Mouse (Mus musculus): ENCODE measurements at regions not wholly inside any gene's neighbourhood (a gene's known extent, or its start where the extent isn't known, plus 50 kb on each side); places are given as distances from the start of the nearest gene placed in this dataset.

GRCm38 (mm10) chr10:91701822-91702221 lies 520.7 kb upstream of the Tmpo start:
- no peak overlapping the region for H3K27ac ChIP-seq (ENCODE audit: low read depth, low read length)
- WGBS: 79% methylated on average over 3 of the region's 3 CpGs
- H3K4me3 ChIP-seq (ENCODE audit: low read depth, low read length): no peak overlapping the region
- ATAC-seq (no peak), DNase-seq (ENCODE audit: low spot score) (no peak)
- H3K4me1 ChIP-seq (ENCODE audit: control insufficient read depth, insufficient read depth, low read length): no peaks in the 10 kb centered on the region
- no peaks in the 10 kb centered on the region for H3K36me3 ChIP-seq (ENCODE audit: control insufficient read depth, insufficient read depth, low read length)
- no peak overlapping the region for H3K4me2 ChIP-seq (ENCODE audit: low read length)
- H3K9ac ChIP-seq (ENCODE audit: low read length): no peak overlapping the region
- H3K9me3 ChIP-seq (replicated peaks; ENCODE audit: control insufficient read depth, low read length): no peaks in the 10 kb centered on the region
- no peaks in the 10 kb centered on the region for H3K27me3 ChIP-seq (replicated peaks; ENCODE audit: control insufficient read depth, insufficient read depth, low read length)

GRCm38 (mm10) chr10:91686082-91686618 lies 505.0 kb upstream of the Tmpo start:
- Histone ChIP-seq H3K4me3 (ENCODE audit: low read depth, low read length) (no peak overlapping the region), H3K9ac (ENCODE audit: low read length) (no peak overlapping the region), H3K27me3 (replicated peaks; ENCODE audit: control insufficient read depth, insufficient read depth, low read length) (no peaks in the 10 kb centered on the region), H3K36me3 (ENCODE audit: control insufficient read depth, insufficient read depth, low read length) (no peaks in the 10 kb centered on the region), H3K9me3 (replicated peaks; ENCODE audit: control insufficient read depth, low read length) (no peaks in the 10 kb centered on the region), H3K27ac (ENCODE audit: low read depth, low read length) (no peak overlapping the region), H3K4me2 (ENCODE audit: low read length) (no peak overlapping the region), H3K4me1 (ENCODE audit: control insufficient read depth, insufficient read depth, low read length) (peaks cover 8% of the 10 kb centered on the region)
- no peak for ATAC-seq
- 44% methylated on average over 8 of the region's 8 CpGs for WGBS
- DNase-seq (ENCODE audit: low spot score): no peak

- Histone ChIP-seq H3K36me3 (ENCODE audit: control insufficient read depth, insufficient read depth, low read length) (no peaks in the 10 kb centered on the region), H3K9ac (ENCODE audit: low read length) (no peak overlapping the region), H3K27me3 (replicated peaks; ENCODE audit: control insufficient read depth, insufficient read depth, low read length) (no peaks in the 10 kb centered on the region), H3K4me1 (ENCODE audit: control insufficient read depth, insufficient read depth, low read length) (peaks cover 8% of the 10 kb centered on the region), H3K9me3 (replicated peaks; ENCODE audit: control insufficient read depth, low read length) (no peaks in the 10 kb centered on the region), H3K4me3 (ENCODE audit: low read depth, low read length) (no peak overlapping the region), H3K27ac (ENCODE audit: low read depth, low read length) (peak overlapping the region; percentile 10; the same call in 1 of the 2 replicates), H3K4me2 (ENCODE audit: low read length) (no peak overlapping the region)
- WGBS: 15% methylated on average over 8 of the region's 8 CpGs
- DNase-seq (ENCODE audit: low spot score) (peak; percentile 50), ATAC-seq (peak; percentile 82)
These were observed 504.3 kb upstream of the Tmpo start for GRCm38 (mm10) chr10:91685164-91686027.

- H3K9me3 ChIP-seq (replicated peaks; ENCODE audit: control insufficient read depth, low read length): no peaks in the 10 kb centered on the region
- ATAC-seq (no peak), DNase-seq (ENCODE audit: low spot score) (peak; percentile 53)
- no peak overlapping the region for H3K4me2 ChIP-seq (ENCODE audit: low read length)
- no peak overlapping the region for H3K9ac ChIP-seq (ENCODE audit: low read length)
- no peaks in the 10 kb centered on the region for H3K36me3 ChIP-seq (ENCODE audit: control insufficient read depth, insufficient read depth, low read length)
- H3K4me1 ChIP-seq (ENCODE audit: control insufficient read depth, insufficient read depth, low read length): no peaks in the 10 kb centered on the region
- H3K27me3 ChIP-seq (replicated peaks; ENCODE audit: control insufficient read depth, insufficient read depth, low read length): no peaks in the 10 kb centered on the region
- no peak overlapping the region for H3K4me3 ChIP-seq (ENCODE audit: low read depth, low read length)
- no peak overlapping the region for H3K27ac ChIP-seq (ENCODE audit: low read depth, low read length)
These were observed 498.5 kb upstream of the Tmpo start for GRCm38 (mm10) chr10:91679641-91680040.

GRCm38 (mm10) chr10:91637911-91638310 lies 456.8 kb upstream of the Tmpo start:
- no peak overlapping the region for H3K4me2 ChIP-seq (ENCODE audit: low read length)
- no peaks in the 10 kb centered on the region for H3K9me3 ChIP-seq (replicated peaks; ENCODE audit: control insufficient read depth, low read length)
- H3K9ac ChIP-seq (ENCODE audit: low read length): no peak overlapping the region
- H3K36me3 ChIP-seq (ENCODE audit: control insufficient read depth, insufficient read depth, low read length): no peaks in the 10 kb centered on the region
- no peak overlapping the region for H3K27ac ChIP-seq (ENCODE audit: low read depth, low read length)
- no peaks in the 10 kb centered on the region for H3K4me1 ChIP-seq (ENCODE audit: control insufficient read depth, insufficient read depth, low read length)
- H3K4me3 ChIP-seq (ENCODE audit: low read depth, low read length): no peak overlapping the region
- ATAC-seq (no peak; the same call in 1 of the 2 replicates), DNase-seq (ENCODE audit: low spot score) (peak; percentile 44)
- H3K27me3 ChIP-seq (replicated peaks; ENCODE audit: control insufficient read depth, insufficient read depth, low read length): no peaks in the 10 kb centered on the region

GRCm38 (mm10) chr10:91628672-91629071 lies 447.6 kb upstream of the Tmpo start:
- Histone ChIP-seq H3K4me2 (ENCODE audit: low read length) (no peak overlapping the region), H3K9me3 (replicated peaks; ENCODE audit: control insufficient read depth, low read length) (no peaks in the 10 kb centered on the region), H3K4me1 (ENCODE audit: control insufficient read depth, insufficient read depth, low read length) (peaks cover 7% of the 10 kb centered on the region; the same call in 1 of the 2 replicates), H3K9ac (ENCODE audit: low read length) (no peak overlapping the region), H3K27me3 (replicated peaks; ENCODE audit: control insufficient read depth, insufficient read depth, low read length) (no peaks in the 10 kb centered on the region), H3K27ac (ENCODE audit: low read depth, low read length) (no peak overlapping the region), H3K36me3 (ENCODE audit: control insufficient read depth, insufficient read depth, low read length) (no peaks in the 10 kb centered on the region), H3K4me3 (ENCODE audit: low read depth, low read length) (no peak overlapping the region)
- 37% methylated on average over 6 of the region's 6 CpGs for WGBS
- ATAC-seq: no peak
- peak; percentile 37 for DNase-seq (ENCODE audit: low spot score)

- H3K4me3 ChIP-seq (ENCODE audit: low read depth, low read length): no peak overlapping the region
- no peaks in the 10 kb centered on the region for H3K4me1 ChIP-seq (ENCODE audit: control insufficient read depth, insufficient read depth, low read length)
- WGBS: 84% methylated on average over 2 of the region's 2 CpGs
These were observed 441.2 kb upstream of the Tmpo start for GRCm38 (mm10) chr10:91622281-91622680.

GRCm38 (mm10) chr10:91613794-91614479 lies 432.8 kb upstream of the Tmpo start:
- ATAC-seq (no peak), DNase-seq (ENCODE audit: low spot score) (peak; percentile 67)
- Histone ChIP-seq H3K9me3 (replicated peaks; ENCODE audit: control insufficient read depth, low read length) (no peaks in the 10 kb centered on the region), H3K4me1 (ENCODE audit: control insufficient read depth, insufficient read depth, low read length) (peaks cover 19% of the 10 kb centered on the region; the same call in 1 of the 2 replicates), H3K4me2 (ENCODE audit: low read length) (no peak overlapping the region), H3K9ac (ENCODE audit: low read length) (no peak overlapping the region), H3K36me3 (ENCODE audit: control insufficient read depth, insufficient read depth, low read length) (no peaks in the 10 kb centered on the region), H3K4me3 (ENCODE audit: low read depth, low read length) (no peak overlapping the region), H3K27me3 (replicated peaks; ENCODE audit: control insufficient read depth, insufficient read depth, low read length) (no peaks in the 10 kb centered on the region), H3K27ac (ENCODE audit: low read depth, low read length) (no peak overlapping the region)
- 67% methylated on average over 8 of the region's 8 CpGs for WGBS

More at GRCm38 (mm10) chr10:91622281-91622680, 441.2 kb upstream of the Tmpo start:
- H3K27ac ChIP-seq (ENCODE audit: low read depth, low read length): no peak overlapping the region
- no peak overlapping the region for H3K9ac ChIP-seq (ENCODE audit: low read length)
- no peaks in the 10 kb centered on the region for H3K36me3 ChIP-seq (ENCODE audit: control insufficient read depth, insufficient read depth, low read length)
- no peaks in the 10 kb centered on the region for H3K9me3 ChIP-seq (replicated peaks; ENCODE audit: control insufficient read depth, low read length)
- H3K27me3 ChIP-seq (replicated peaks; ENCODE audit: control insufficient read depth, insufficient read depth, low read length): no peaks in the 10 kb centered on the region
- ATAC-seq (no peak), DNase-seq (ENCODE audit: low spot score) (no peak)
- H3K4me2 ChIP-seq (ENCODE audit: low read length): no peak overlapping the region

- H3K36me3 ChIP-seq (ENCODE audit: control insufficient read depth, insufficient read depth, low read length): no peaks in the 10 kb centered on the region
- no peak for ATAC-seq
- H3K4me2 ChIP-seq (ENCODE audit: low read length): no peak overlapping the region
- H3K27ac ChIP-seq (ENCODE audit: low read depth, low read length): no peak overlapping the region
- H3K9me3 ChIP-seq (replicated peaks; ENCODE audit: control insufficient read depth, low read length): no peaks in the 10 kb centered on the region
- H3K4me3 ChIP-seq (ENCODE audit: low read depth, low read length): no peak overlapping the region
- H3K4me1 ChIP-seq (ENCODE audit: control insufficient read depth, insufficient read depth, low read length): peaks cover 18% of the 10 kb centered on the region; the same call in 1 of the 2 replicates
- no peak overlapping the region for H3K9ac ChIP-seq (ENCODE audit: low read length)
- no peak for DNase-seq (ENCODE audit: low spot score)
- no peaks in the 10 kb centered on the region for H3K27me3 ChIP-seq (replicated peaks; ENCODE audit: control insufficient read depth, insufficient read depth, low read length)
- WGBS: 74% methylated on average over 4 of the region's 4 CpGs
These were observed 430.9 kb upstream of the Tmpo start for GRCm38 (mm10) chr10:91612052-91612451.

Data from forebrain, embryonic 14.5 days (tissue).